Mouse (Mus musculus): ENCODE data around the gene Lrrc66. TPM values are rescaled to one million over a fixed set of nuclear protein-coding genes. Genes with fewer than 3 reads are reported as not detected.

Lrrc66 gene
- polyA plus RNA-seq, 1 experiment = not detected

- peak; percentile 67; the same call in 1 of the 2 replicates for TF ChIP-seq CTCF (IDR thresholded peaks at IDR 0.05; ENCODE audit: extremely low read depth, insufficient read depth, insufficient read length, insufficient replicate concordance)
- TF ChIP-seq POLR2A (IDR thresholded peaks at IDR 0.05; ENCODE audit: low read depth, low read length) = no peak
- H3K27ac ChIP-seq (ENCODE audit: insufficient read depth, low read length) = no peak overlapping the region
- H3K36me3 ChIP-seq (ENCODE audit: control insufficient read depth, insufficient read depth, low read length) = peaks cover 5% of the 10 kb centered on the region
- H3K4me1 ChIP-seq (ENCODE audit: control insufficient read depth, insufficient read depth, insufficient read length) = no peaks in the 10 kb centered on the region; the same call in 1 of the 2 replicates
- H3K4me3 ChIP-seq (ENCODE audit: extremely low read depth, insufficient read depth, insufficient read length) = no peak overlapping the region
- DNase-seq (ENCODE audit: low read depth in 1 of 2, low spot score in 2 of 2) = peak in 1 of 2 experiments; percentile 46
- WGBS = 52% methylated on average over 8 of the region's 8 CpGs
- no peaks in the 10 kb centered on the region for H3K27me3 ChIP-seq (ENCODE audit: control insufficient read depth, insufficient read depth, low read length)
Observed at GRCm38 (mm10) chr5:73633141-73633540, 815 bp upstream of the Lrrc66 start.

- no peak for DNase-seq (ENCODE audit: low read depth in 1 of 2, low spot score in 2 of 2)
- no peaks in the 10 kb centered on the region; the same call in 1 of the 2 replicates for H3K4me1 ChIP-seq (ENCODE audit: control insufficient read depth, insufficient read depth, insufficient read length)
- H3K27me3 ChIP-seq (ENCODE audit: control insufficient read depth, insufficient read depth, low read length) = no peaks in the 10 kb centered on the region
- no peak overlapping the region for H3K4me3 ChIP-seq (ENCODE audit: extremely low read depth, insufficient read depth, insufficient read length)
- TF ChIP-seq CTCF (IDR thresholded peaks at IDR 0.05; ENCODE audit: extremely low read depth, insufficient read depth, insufficient read length, insufficient replicate concordance) (no peak), POLR2A (IDR thresholded peaks at IDR 0.05; ENCODE audit: low read depth, low read length) (no peak)
- H3K36me3 ChIP-seq (ENCODE audit: control insufficient read depth, insufficient read depth, low read length) = peaks cover 5% of the 10 kb centered on the region
- 73% methylated on average over 10 of the region's 10 CpGs for WGBS
- no peak overlapping the region for H3K27ac ChIP-seq (ENCODE audit: insufficient read depth, low read length)
Observed at GRCm38 (mm10) chr5:73631001-73631558, 1.2 kb downstream of the Lrrc66 start.

GRCm38 (mm10) chr5:73630141-73630540, 2.2 kb downstream of the Lrrc66 start:
- no peak overlapping the region for H3K27ac ChIP-seq (ENCODE audit: insufficient read depth, low read length)
- no peaks in the 10 kb centered on the region for H3K27me3 ChIP-seq (ENCODE audit: control insufficient read depth, insufficient read depth, low read length)
- no peak overlapping the region for H3K4me3 ChIP-seq (ENCODE audit: extremely low read depth, insufficient read depth, insufficient read length)
- no peaks in the 10 kb centered on the region; the same call in 1 of the 2 replicates for H3K4me1 ChIP-seq (ENCODE audit: control insufficient read depth, insufficient read depth, insufficient read length)
- no peak for TF ChIP-seq POLR2A (IDR thresholded peaks at IDR 0.05; ENCODE audit: low read depth, low read length)
- TF ChIP-seq CTCF (IDR thresholded peaks at IDR 0.05; ENCODE audit: extremely low read depth, insufficient read depth, insufficient read length, insufficient replicate concordance) = no peak
- no peak for DNase-seq (ENCODE audit: low read depth in 1 of 2, low spot score in 2 of 2)
- WGBS = 10% methylated on average over 5 of the region's 5 CpGs
- peaks cover 2% of the 10 kb centered on the region; the same call in 1 of the 2 replicates for H3K36me3 ChIP-seq (ENCODE audit: control insufficient read depth, insufficient read depth, low read length)

- Histone ChIP-seq H3K4me1 (ENCODE audit: control insufficient read depth, insufficient read depth, insufficient read length) (no peaks in the 10 kb centered on the region; the same call in 1 of the 2 replicates), H3K27me3 (ENCODE audit: control insufficient read depth, insufficient read depth, low read length) (no peaks in the 10 kb centered on the region), H3K27ac (ENCODE audit: insufficient read depth, low read length) (no peak overlapping the region), H3K36me3 (ENCODE audit: control insufficient read depth, insufficient read depth, low read length) (no peaks in the 10 kb centered on the region), H3K4me3 (ENCODE audit: extremely low read depth, insufficient read depth, insufficient read length) (no peak overlapping the region)
- TF ChIP-seq POLR2A (IDR thresholded peaks at IDR 0.05; ENCODE audit: low read depth, low read length) = no peak
- 91% methylated on average over 15 of the region's 15 CpGs for WGBS
- no peak for DNase-seq (ENCODE audit: low read depth in 1 of 2, low spot score in 2 of 2)
Observed at GRCm38 (mm10) chr5:73627991-73628390, 4.3 kb downstream of the Lrrc66 start.

- TF ChIP-seq POLR2A (IDR thresholded peaks at IDR 0.05; ENCODE audit: low read depth, low read length) = no peak
- TF ChIP-seq CTCF (IDR thresholded peaks at IDR 0.05; ENCODE audit: extremely low read depth, insufficient read depth, insufficient read length, insufficient replicate concordance) = no peak
- no peak overlapping the region for H3K27ac ChIP-seq (ENCODE audit: insufficient read depth, low read length)
- H3K27me3 ChIP-seq (ENCODE audit: control insufficient read depth, insufficient read depth, low read length) = no peaks in the 10 kb centered on the region
- 91% methylated on average over 4 of the region's 4 CpGs for WGBS
- H3K36me3 ChIP-seq (ENCODE audit: control insufficient read depth, insufficient read depth, low read length) = no peaks in the 10 kb centered on the region
- no peak for DNase-seq (ENCODE audit: low read depth in 1 of 2, low spot score in 2 of 2)
- no peak overlapping the region for H3K4me3 ChIP-seq (ENCODE audit: extremely low read depth, insufficient read depth, insufficient read length)
- H3K4me1 ChIP-seq (ENCODE audit: control insufficient read depth, insufficient read depth, insufficient read length) = no peaks in the 10 kb centered on the region; the same call in 1 of the 2 replicates
Observed at GRCm38 (mm10) chr5:73627559-73627958, 4.8 kb downstream of the Lrrc66 start.

GRCm38 (mm10) chr5:73626842-73627241, 5.5 kb downstream of the Lrrc66 start:
- no peak overlapping the region for H3K4me3 ChIP-seq (ENCODE audit: extremely low read depth, insufficient read depth, insufficient read length)
- WGBS = 92% methylated on average over 7 of the region's 7 CpGs
- H3K4me1 ChIP-seq (ENCODE audit: control insufficient read depth, insufficient read depth, insufficient read length) = no peaks in the 10 kb centered on the region; the same call in 1 of the 2 replicates
- H3K27me3 ChIP-seq (ENCODE audit: control insufficient read depth, insufficient read depth, low read length) = no peaks in the 10 kb centered on the region
- DNase-seq (ENCODE audit: low read depth in 1 of 2, low spot score in 2 of 2) = no peak
- no peaks in the 10 kb centered on the region for H3K36me3 ChIP-seq (ENCODE audit: control insufficient read depth, insufficient read depth, low read length)
- H3K27ac ChIP-seq (ENCODE audit: insufficient read depth, low read length) = no peak overlapping the region
- TF ChIP-seq POLR2A (IDR thresholded peaks at IDR 0.05; ENCODE audit: low read depth, low read length) (no peak), CTCF (IDR thresholded peaks at IDR 0.05; ENCODE audit: extremely low read depth, insufficient read depth, insufficient read length, insufficient replicate concordance) (no peak)

GRCm38 (mm10) chr5:73625505-73625904, 6.8 kb downstream of the Lrrc66 start:
- H3K27ac ChIP-seq (ENCODE audit: insufficient read depth, low read length) = no peak overlapping the region
- H3K36me3 ChIP-seq (ENCODE audit: control insufficient read depth, insufficient read depth, low read length) = no peaks in the 10 kb centered on the region
- no peak for DNase-seq (ENCODE audit: low read depth in 1 of 2, low spot score in 2 of 2)
- H3K4me1 ChIP-seq (ENCODE audit: control insufficient read depth, insufficient read depth, insufficient read length) = no peaks in the 10 kb centered on the region; the same call in 1 of the 2 replicates
- no peak for TF ChIP-seq CTCF (IDR thresholded peaks at IDR 0.05; ENCODE audit: extremely low read depth, insufficient read depth, insufficient read length, insufficient replicate concordance)
- TF ChIP-seq POLR2A (IDR thresholded peaks at IDR 0.05; ENCODE audit: low read depth, low read length) = no peak
- WGBS = 48% methylated on average over 1 of the region's 1 CpGs
- no peak overlapping the region for H3K4me3 ChIP-seq (ENCODE audit: extremely low read depth, insufficient read depth, insufficient read length)
- H3K27me3 ChIP-seq (ENCODE audit: control insufficient read depth, insufficient read depth, low read length) = no peaks in the 10 kb centered on the region

Data from spleen, adult 2 months (tissue).